28 mouse cellular contexts compared by ENCODE assay signal in genomic region chr9:120095886-120096285, GRCm38 (mm10). TPM values are rescaled to one million over a fixed set of nuclear protein-coding genes. Genes with fewer than 3 reads are reported as not detected.
"Had no signal": no experiment of that assay in that cellular context is flagged by ENCODE, and none has a peak within 500 bp of the region (broad histone marks: within the 10 kb centered on the region; RNA-seq: fewer than 3 reads in every experiment).

No protein-coding gene starts in this region.

- H3K27me3 ChIP-seq: kidney, embryonic 15.5 days; limb, embryonic 12.5 days; limb, embryonic 15.5 days; midbrain, embryonic 13.5 days; neural tube, embryonic 12.5 days; stomach, embryonic 15.5 days had no signal

- H3K36me3 ChIP-seq: kidney, embryonic 15.5 days; limb, embryonic 12.5 days; limb, embryonic 15.5 days; midbrain, embryonic 13.5 days; neural tube, embryonic 12.5 days; neural tube, embryonic 15.5 days; stomach, embryonic 15.5 days had no signal

- H3K4me1 ChIP-seq: limb, embryonic 12.5 days; limb, embryonic 15.5 days; midbrain, embryonic 13.5 days; neural tube, embryonic 12.5 days; neural tube, embryonic 15.5 days; stomach, embryonic 15.5 days had no signal

- H3K9me3 ChIP-seq: kidney, embryonic 15.5 days; limb, embryonic 12.5 days; limb, embryonic 15.5 days; midbrain, embryonic 13.5 days; neural tube, embryonic 12.5 days; neural tube, embryonic 15.5 days; stomach, embryonic 15.5 days had no signal

- DNase-seq: kidney, adult 8-10 months; kidney, postnatal 10 days; kidney, postnatal 36 days; layer of hippocampus, postnatal 36 days; left cerebral cortex, postnatal 4 days; liver, postnatal 0 days; lung, embryonic 14.5 days; right cerebral cortex, adult 18-20 months; right cerebral cortex, postnatal 14 days; right cerebral cortex, postnatal 4 days had no signal

- ATAC-seq: intestine, postnatal 0 days; liver, postnatal 0 days; lung, postnatal 0 days; midbrain, embryonic 13.5 days had no signal

- H3K9ac ChIP-seq: kidney, embryonic 15.5 days; limb, embryonic 12.5 days; limb, embryonic 15.5 days; liver, embryonic 14.5 days; liver, postnatal 0 days; lung, embryonic 14.5 days; midbrain, embryonic 13.5 days; neural tube, embryonic 12.5 days; neural tube, embryonic 15.5 days; stomach, embryonic 15.5 days had no signal

- H3K4me3 ChIP-seq: kidney, embryonic 15.5 days; limb, embryonic 12.5 days; limb, embryonic 15.5 days; midbrain, embryonic 13.5 days; neural tube, embryonic 12.5 days; neural tube, embryonic 15.5 days; stomach, embryonic 15.5 days had no signal

- H3K27ac ChIP-seq: kidney, embryonic 15.5 days; limb, embryonic 12.5 days; limb, embryonic 15.5 days; liver, embryonic 14.5 days; macrophage; midbrain, embryonic 13.5 days; neural tube, embryonic 12.5 days; neural tube, embryonic 15.5 days; stomach, embryonic 15.5 days had no signal

RNA-seq across cellular contexts. Expression of gene Ccr8, which starts 4.0 kb away (rescaled TPM):
- total RNA-seq: layer of hippocampus, adult 8-10 months; layer of hippocampus, postnatal 10 days; layer of hippocampus, postnatal 36 days; left cerebral cortex, adult 8-10 months; left cerebral cortex, postnatal 14 days; left cerebral cortex, postnatal 4 days; megakaryocyte, adult 5-6 weeks; midbrain, postnatal 0 days had no signal
- polyA plus RNA-seq: kidney, embryonic 15.5 days; limb, embryonic 12.5 days; liver, embryonic 11.5 days; liver, embryonic 14.5 days; liver, postnatal 0 days; macrophage; midbrain, embryonic 13.5 days; midbrain, postnatal 0 days; neural tube, embryonic 12.5 days; neural tube, embryonic 15.5 days had no signal

RNA-seq across cellular contexts. Expression of gene Mobp, which starts 53.6 kb away (rescaled TPM):
- total RNA-seq: megakaryocyte, adult 5-6 weeks had no signal
- polyA plus RNA-seq: kidney, embryonic 15.5 days; limb, embryonic 12.5 days; liver, embryonic 11.5 days; liver, postnatal 0 days; lung, embryonic 14.5 days; lung, postnatal 0 days; macrophage had no signal
